Mouse (Mus musculus): ENCODE measurements around the gene Bicdl1.

DNA sequence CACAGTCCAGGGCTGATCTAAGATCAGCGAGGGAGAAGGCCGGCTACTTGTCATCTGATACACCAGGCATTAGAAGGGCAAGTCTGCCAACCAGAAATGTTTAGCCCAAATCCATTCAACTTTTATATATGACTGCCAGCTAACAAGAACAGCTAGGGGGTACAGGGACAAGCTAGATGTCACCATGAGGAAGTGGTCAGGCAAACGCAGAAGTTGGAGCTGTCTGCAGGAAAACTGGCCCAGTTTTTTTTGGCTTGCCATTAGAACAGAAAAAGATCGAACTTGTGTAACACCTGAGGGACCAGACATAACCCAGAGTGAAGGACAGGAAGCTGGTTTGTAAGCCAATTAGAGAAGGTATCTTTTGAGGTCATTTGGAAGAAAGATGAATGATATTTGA, 30.2 kb downstream of the Bicdl1 start:
- TF ChIP-seq CTCF (IDR thresholded peaks at IDR 0.05) (no peak), POLR2A (IDR thresholded peaks at IDR 0.05; ENCODE audit: insufficient read depth, low read depth, low read length) (no peak)
